ENCODE assay signal across 30 mouse cellular contexts in genomic region chr10:86381150-86381921, GRCm38 (mm10).
DNase-seq lines count a peak whose midpoint lies in the region; ATAC-seq and TF ChIP-seq lines count a peak whose summit lies in the region.
"Had no signal": no experiment of that assay in that cellular context is flagged by ENCODE, and none has a peak within 500 bp of the region (broad histone marks: within the 10 kb centered on the region; RNA-seq: fewer than 3 reads in every experiment).

No protein-coding gene starts in this region.

- WGBS in hindbrain, postnatal 0 days = 69% methylated on average over 9 of the region's 9 CpGs
- 73% methylated on average over 9 of the region's 9 CpGs for WGBS in hindbrain, embryonic 13.5 days
- WGBS in intestine, embryonic 16.5 days = 40% methylated on average over 9 of the region's 9 CpGs

- no peak for ATAC-seq in hindbrain, postnatal 0 days
- ATAC-seq in hindbrain, embryonic 13.5 days (ENCODE audit: low FRiP score) = no peak
- ATAC-seq in intestine, embryonic 16.5 days = peak; percentile 53
- no peak for ATAC-seq in erythroblast, adult 5-6 weeks (replicated peaks; ENCODE audit: low FRiP score, poor library complexity, severe bottlenecking)
- ATAC-seq: CD4-positive, CD25-positive, alpha-beta regulatory T cell, adult 4 months; forebrain, embryonic 14.5 days had no signal

- no peak overlapping the region for H3K4me3 ChIP-seq in hindbrain, postnatal 0 days (ENCODE audit: low read length)
- no peak overlapping the region for H3K4me3 ChIP-seq in hindbrain, embryonic 13.5 days
- H3K4me3 ChIP-seq in intestine, embryonic 16.5 days (ENCODE audit: low read length) = no peak overlapping the region
- H3K4me3 ChIP-seq: embryonic facial prominence, embryonic 15.5 days; gastrocnemius, adult 2 months; heart, adult 2 months; heart, embryonic 15.5 days; left cerebral cortex, adult 2 months; liver, embryonic 12.5 days; midbrain, embryonic 12.5 days; neural tube, embryonic 13.5 days had no signal

- no peak overlapping the region for H3K9ac ChIP-seq in hindbrain, postnatal 0 days (replicated peaks; ENCODE audit: low read length)
- H3K9ac ChIP-seq in hindbrain, embryonic 13.5 days = no peak overlapping the region
- no peak overlapping the region for H3K9ac ChIP-seq in intestine, embryonic 16.5 days (ENCODE audit: low read depth, low read length)
- H3K9ac ChIP-seq: embryonic facial prominence, embryonic 15.5 days; heart, embryonic 15.5 days; liver, embryonic 12.5 days; liver, postnatal 0 days; midbrain, embryonic 12.5 days; neural tube, embryonic 13.5 days had no signal

- no peaks in the 10 kb centered on the region for H3K27me3 ChIP-seq in hindbrain, postnatal 0 days (ENCODE audit: insufficient read depth, low read length)
- H3K27me3 ChIP-seq in hindbrain, embryonic 13.5 days = no peaks in the 10 kb centered on the region
- H3K27me3 ChIP-seq in intestine, embryonic 16.5 days (replicated peaks; ENCODE audit: control insufficient read depth, insufficient read depth, low read length) = no peaks in the 10 kb centered on the region
- H3K27me3 ChIP-seq: embryonic facial prominence, embryonic 15.5 days; heart, embryonic 15.5 days; liver, embryonic 12.5 days; midbrain, embryonic 12.5 days; neural tube, embryonic 13.5 days had no signal

- no peak overlapping the region for H3K4me2 ChIP-seq in hindbrain, postnatal 0 days (ENCODE audit: low read depth, low read length)
- no peak overlapping the region for H3K4me2 ChIP-seq in hindbrain, embryonic 13.5 days
- no peak overlapping the region for H3K4me2 ChIP-seq in intestine, embryonic 16.5 days (ENCODE audit: low read depth, low read length)
- H3K4me2 ChIP-seq: embryonic facial prominence, embryonic 15.5 days; heart, embryonic 15.5 days; liver, embryonic 12.5 days; midbrain, embryonic 12.5 days; neural tube, embryonic 13.5 days had no signal

- no peaks in the 10 kb centered on the region for H3K9me3 ChIP-seq in hindbrain, postnatal 0 days (ENCODE audit: low read length)
- H3K9me3 ChIP-seq in hindbrain, embryonic 13.5 days = no peaks in the 10 kb centered on the region
- no peaks in the 10 kb centered on the region for H3K9me3 ChIP-seq in intestine, embryonic 16.5 days (ENCODE audit: control insufficient read depth, low read length)
- H3K9me3 ChIP-seq: embryonic facial prominence, embryonic 15.5 days; heart, embryonic 15.5 days; liver, embryonic 12.5 days; midbrain, embryonic 12.5 days; neural tube, embryonic 13.5 days had no signal

- no peaks in the 10 kb centered on the region for H3K36me3 ChIP-seq in hindbrain, postnatal 0 days (ENCODE audit: insufficient read depth, low read length)
- H3K36me3 ChIP-seq in hindbrain, embryonic 13.5 days = no peaks in the 10 kb centered on the region
- no peaks in the 10 kb centered on the region for H3K36me3 ChIP-seq in intestine, embryonic 16.5 days (ENCODE audit: control insufficient read depth, insufficient read depth, low read length)
- H3K36me3 ChIP-seq: embryonic facial prominence, embryonic 15.5 days; heart, embryonic 15.5 days; liver, embryonic 12.5 days; midbrain, embryonic 12.5 days; neural tube, embryonic 13.5 days had no signal

- DNase-seq in hindbrain, postnatal 0 days (ENCODE audit: low spot score) = no peak
- DNase-seq in testis, postnatal 10 days (ENCODE audit: low spot score) = peak; percentile 24
- DNase-seq in testis, postnatal 14 days (ENCODE audit: low spot score) = no peak
- no peak for DNase-seq in ovary, postnatal 10 days (ENCODE audit: low spot score)
- DNase-seq: adrenal gland, postnatal 14 days; cerebellum, adult 11 months; cerebellum, adult 9-10 months; cerebellum, postnatal 36 days; gastrocnemius, adult 2 months; gastrocnemius, postnatal 36 days; heart, adult 2 months; kidney, adult 8-10 months; kidney, postnatal 4 days; liver, postnatal 0 days; lung, postnatal 36 days; retina, postnatal 1 day; right cerebral cortex, postnatal 14 days; thymus, postnatal 14 days had no signal

- no peaks in the 10 kb centered on the region for H3K4me1 ChIP-seq in hindbrain, postnatal 0 days (ENCODE audit: insufficient read depth, low read length)
- H3K4me1 ChIP-seq in hindbrain, embryonic 13.5 days (replicated peaks) = peaks cover 13% of the 10 kb centered on the region
- 0 out of 2 replicates have a peak, but pooled peaks cover 3% of the 10 kb centered on the region for H3K4me1 ChIP-seq in intestine, embryonic 16.5 days (ENCODE audit: control insufficient read depth, insufficient read depth, low read length)
- H3K4me1 ChIP-seq: heart, embryonic 15.5 days; liver, embryonic 12.5 days; midbrain, embryonic 12.5 days had no signal

- peak overlapping the region; percentile 26; the same call in 1 of the 2 replicates for H3K27ac ChIP-seq in hindbrain, postnatal 0 days
- H3K27ac ChIP-seq in hindbrain, embryonic 13.5 days = no peak overlapping the region
- H3K27ac ChIP-seq in intestine, embryonic 16.5 days (ENCODE audit: low read length) = no peak overlapping the region
- H3K27ac ChIP-seq: embryonic facial prominence, embryonic 15.5 days; gastrocnemius, adult 2 months; heart, adult 2 months; heart, embryonic 15.5 days; kidney, postnatal 0 days; left cerebral cortex, adult 2 months; liver, embryonic 12.5 days; midbrain, embryonic 12.5 days; neural tube, embryonic 13.5 days had no signal

- no peak for TF ChIP-seq CTCF in hindbrain, postnatal 0 days (IDR thresholded peaks at IDR 0.05; ENCODE audit: low read depth)
